Mouse (Mus musculus): ENCODE results near the gene Tmpo. TPM values are rescaled to one million over a fixed set of nuclear protein-coding genes. Genes with fewer than 3 reads are reported as not detected.

Gene Tmpo
- polyA plus RNA-seq, 1 experiment from 2014 or later = 96.7 TPM

Other genes starting within 250 kb of the Tmpo start
- gene Apaf1, start 98.5 kb downstream of the Tmpo start, polyA plus RNA-seq (2015; fragmentation: Nextera tagmentation; extraction: Ambion mirVana) = 16.2 and 19.7 TPM in 2 replicates
- gene Ikbip, start 98.4 kb downstream of the Tmpo start, polyA plus RNA-seq (2015; fragmentation: Nextera tagmentation; extraction: Ambion mirVana) = 20.7 and 21.6 TPM in 2 replicates
- gene Slc25a3, start 57.3 kb downstream of the Tmpo start, polyA plus RNA-seq (2015; fragmentation: Nextera tagmentation; extraction: Ambion mirVana) = 567 and 590 TPM in 2 replicates